Mouse (Mus musculus): Measurements from ENCODE around the gene Fry.

Fry gene

GRCm38 (mm10) chr5:150525239-150525638 is 406.8 kb downstream of the Fry start:
- no peak for DNase-seq (ENCODE audit: low spot score)

- no peak for DNase-seq (ENCODE audit: low spot score)
These were observed 422.9 kb downstream of the Fry start for GRCm38 (mm10) chr5:150541302-150541701.

- DNase-seq (ENCODE audit: low spot score) = no peak
These were observed 424.7 kb downstream of the Fry start for GRCm38 (mm10) chr5:150543184-150543583.

All from c-Kit-positive CD71-positive TER-119-positive erythroid progenitor cells, embryonic 14.5 days (primary cell).